Mouse (Mus musculus): ENCODE measurements at regions not wholly inside any gene's neighbourhood (a gene's known extent, or its start where the extent isn't known, plus 50 kb on each side); places are given as distances from the start of the nearest gene placed in this dataset.
A peak's percentile ranks its signal among the peaks of the same experiment; 100 is the strongest.

DNA sequence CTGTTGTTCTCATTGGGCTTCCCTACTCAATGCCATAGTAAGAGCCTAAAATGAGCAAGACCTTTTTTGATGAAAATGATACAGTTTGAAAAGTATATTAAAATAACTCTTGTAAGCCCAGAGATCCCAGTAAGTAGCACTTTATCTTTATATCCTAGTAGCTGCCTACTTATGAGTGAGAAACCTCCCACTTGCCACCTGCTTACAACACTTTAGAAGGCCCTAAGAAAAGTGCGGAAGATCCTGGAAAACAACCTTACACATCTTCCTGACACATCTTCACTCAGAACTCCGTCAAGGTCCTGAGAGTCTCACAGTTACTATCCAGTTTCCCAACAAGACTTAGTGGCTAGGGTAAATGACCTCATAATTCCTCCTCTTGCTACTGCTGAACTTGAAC is 759.0 kb upstream of the Ptprd start:
- WGBS = 94% methylated on average over 2 of the region's 2 CpGs

GRCm38 (mm10) chr4:78943561-78943960 is 731.8 kb upstream of the Ptprd start:
- Histone ChIP-seq H3K9ac (replicated peaks; ENCODE audit: low read depth, low read length) (no peak overlapping the region), H3K9me3 (ENCODE audit: control insufficient read depth, low read length) (no peaks in the 10 kb centered on the region), H3K4me3 (ENCODE audit: low read depth, low read length) (no peak overlapping the region), H3K36me3 (ENCODE audit: control insufficient read depth, insufficient read depth, low read length) (no peaks in the 10 kb centered on the region), H3K4me1 (ENCODE audit: control insufficient read depth, insufficient read depth, low read length) (no peaks in the 10 kb centered on the region), H3K27me3 (ENCODE audit: control insufficient read depth, insufficient read depth, low read length) (no peaks in the 10 kb centered on the region), H3K27ac (ENCODE audit: low read depth, low read length) (no peak overlapping the region), H3K4me2 (ENCODE audit: low read depth, low read length) (no peak overlapping the region)
- ATAC-seq (ENCODE audit: low read depth) = no peak
- 75% methylated on average over 1 of the region's 1 CpGs for WGBS

More for the DNA sequence above, 759.0 kb upstream of the Ptprd start:
- Histone ChIP-seq H3K36me3 (ENCODE audit: control insufficient read depth, insufficient read depth, low read length) (no peaks in the 10 kb centered on the region), H3K27ac (ENCODE audit: low read depth, low read length) (no peak overlapping the region), H3K9ac (replicated peaks; ENCODE audit: low read depth, low read length) (no peak overlapping the region), H3K4me1 (ENCODE audit: control insufficient read depth, insufficient read depth, low read length) (no peaks in the 10 kb centered on the region), H3K9me3 (ENCODE audit: control insufficient read depth, low read length) (no peaks in the 10 kb centered on the region), H3K4me3 (ENCODE audit: low read depth, low read length) (no peak overlapping the region), H3K4me2 (ENCODE audit: low read depth, low read length) (no peak overlapping the region), H3K27me3 (ENCODE audit: control insufficient read depth, insufficient read depth, low read length) (no peaks in the 10 kb centered on the region)
- no peak for ATAC-seq (ENCODE audit: low read depth)

- 20% methylated on average over 1 of the region's 1 CpGs for WGBS
- ATAC-seq (ENCODE audit: low read depth) = peak; percentile 85; the same call in 1 of the 2 replicates
- no peaks in the 10 kb centered on the region for H3K36me3 ChIP-seq (ENCODE audit: control insufficient read depth, insufficient read depth, low read length)
- no peak overlapping the region for H3K9ac ChIP-seq (replicated peaks; ENCODE audit: low read depth, low read length)
- H3K27me3 ChIP-seq (ENCODE audit: control insufficient read depth, insufficient read depth, low read length) = no peaks in the 10 kb centered on the region
- H3K4me3 ChIP-seq (ENCODE audit: low read depth, low read length) = no peak overlapping the region
- H3K9me3 ChIP-seq (ENCODE audit: control insufficient read depth, low read length) = no peaks in the 10 kb centered on the region
- H3K4me1 ChIP-seq (ENCODE audit: control insufficient read depth, insufficient read depth, low read length) = no peaks in the 10 kb centered on the region
- H3K27ac ChIP-seq (ENCODE audit: low read depth, low read length) = no peak overlapping the region
- H3K4me2 ChIP-seq (ENCODE audit: low read depth, low read length) = no peak overlapping the region
These were observed 715.4 kb upstream of the Ptprd start for GRCm38 (mm10) chr4:78927144-78927543.

DNA sequence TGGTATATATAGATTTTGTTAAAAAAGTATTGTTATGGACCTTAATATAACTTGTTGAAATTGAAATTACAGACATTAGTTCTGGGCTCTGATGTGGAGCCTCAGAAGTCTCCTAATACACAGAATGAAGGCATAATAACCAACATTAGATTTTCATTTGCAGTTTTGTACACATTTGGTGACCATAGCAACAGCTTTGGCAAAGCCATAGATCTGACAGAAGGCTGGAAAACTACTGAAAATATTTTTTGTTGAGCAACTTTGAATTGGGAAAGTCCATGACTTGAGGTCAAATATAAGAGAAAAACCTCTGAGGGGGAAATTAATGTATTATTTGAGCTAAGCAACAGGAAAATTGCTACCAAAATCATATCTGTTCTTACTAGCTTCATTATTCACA is 712.3 kb upstream of the Ptprd start:
- H3K27me3 ChIP-seq (ENCODE audit: control insufficient read depth, insufficient read depth, low read length) = no peaks in the 10 kb centered on the region
- no peak for ATAC-seq (ENCODE audit: low read depth)
- H3K9ac ChIP-seq (replicated peaks; ENCODE audit: low read depth, low read length) = no peak overlapping the region
- H3K36me3 ChIP-seq (ENCODE audit: control insufficient read depth, insufficient read depth, low read length) = no peaks in the 10 kb centered on the region
- H3K4me3 ChIP-seq (ENCODE audit: low read depth, low read length) = no peak overlapping the region
- H3K9me3 ChIP-seq (ENCODE audit: control insufficient read depth, low read length) = no peaks in the 10 kb centered on the region
- no peak overlapping the region for H3K4me2 ChIP-seq (ENCODE audit: low read depth, low read length)
- H3K4me1 ChIP-seq (ENCODE audit: control insufficient read depth, insufficient read depth, low read length) = no peaks in the 10 kb centered on the region
- H3K27ac ChIP-seq (ENCODE audit: low read depth, low read length) = no peak overlapping the region

Data from neural tube, embryonic 14.5 days (tissue).